15 mouse cellular contexts compared by ENCODE assay signal in genomic region chr4:102866531-102866930, GRCm38 (mm10).
"Had no signal": no experiment of that assay in that cellular context is flagged by ENCODE, and none has a peak within 500 bp of the region (broad histone marks: within the 10 kb centered on the region; RNA-seq: fewer than 3 reads in every experiment).

No protein-coding gene starts in this region.

- H3K9me3 ChIP-seq: neural tube, embryonic 15.5 days; stomach, embryonic 15.5 days had no signal

- H3K27me3 ChIP-seq: neural tube, embryonic 15.5 days; stomach, embryonic 15.5 days had no signal

- H3K36me3 ChIP-seq: stomach, embryonic 15.5 days had no signal

- H3K9ac ChIP-seq: neural tube, embryonic 15.5 days; stomach, embryonic 15.5 days had no signal

- H3K27ac ChIP-seq: neural tube, embryonic 15.5 days; stomach, embryonic 15.5 days; stomach, postnatal 0 days had no signal

- H3K4me2 ChIP-seq: neural tube, embryonic 15.5 days; stomach, embryonic 15.5 days had no signal

- H3K4me3 ChIP-seq: neural tube, embryonic 15.5 days; stomach, embryonic 15.5 days had no signal

- DNase-seq: retina, postnatal 1 day; right cerebral cortex, adult 18-20 months; right cerebral cortex, postnatal 14 days; right cerebral cortex, postnatal 25 days; right cerebral cortex, postnatal 4 days; spleen, adult 18-20 months; thymus, adult 18-20 months; thymus, adult 2 months; thymus, postnatal 14 days; thymus, postnatal 25 days; thymus, postnatal 36 days; thymus, postnatal 4 days had no signal

- H3K4me1 ChIP-seq: neural tube, embryonic 15.5 days; stomach, embryonic 15.5 days had no signal
